Mouse (Mus musculus) forebrain, embryonic 14.5 days (tissue): ENCODE measurements at regions not wholly inside any gene's neighbourhood (a gene's known extent, or its start where the extent isn't known, plus 50 kb on each side); places are given as distances from the start of the nearest gene placed in this dataset.

Experiments used
- ATAC-seq: fragments of 200-750 bp; cut with Nextera tagmentation; 2 replicates; pipeline ENCODE4 v1.8.0; 2017; ENCODE audit warnings: mild to moderate bottlenecking, moderate library complexity
- DNase-seq: peaks from one replicate; pipeline ENCODE4 v3.0.0-alpha.2; 2015; ENCODE audit warnings: low spot score
- H3K27ac ChIP-seq: fragments of 300-500 bp; sonication (generic); 2 replicates; pipeline ENCODE4 v1.5.1; 2014; ENCODE audit warnings: low read depth, mild to moderate bottlenecking, control low read depth, low read length, moderate library complexity
- H3K27me3 ChIP-seq: fragments of 300-500 bp; sonication (generic); replicated peaks from 2 replicates; pipeline ENCODE4 v1.6.1; 2014; ENCODE audit warnings: low read length, control low read depth, mixed read lengths; ENCODE audit not compliant: control insufficient read depth, insufficient read depth
- H3K36me3 ChIP-seq: fragments of 300-500 bp; sonication (generic); 2 replicates; pipeline ENCODE4 v1.6.1; 2014; ENCODE audit warnings: low read length, control low read depth; ENCODE audit not compliant: control insufficient read depth, insufficient read depth
- H3K4me1 ChIP-seq: fragments of 300-500 bp; sonication (generic); 2 replicates; pipeline ENCODE4 v1.6.1; 2014; ENCODE audit warnings: antibody characterized with exemption, low read length, control low read depth; ENCODE audit not compliant: control insufficient read depth, insufficient read depth
- H3K4me2 ChIP-seq: fragments of 300-500 bp; sonication (generic); 2 replicates; pipeline ENCODE4 v1.6.1; 2014; ENCODE audit warnings: mild to moderate bottlenecking, control low read depth, low read length
- H3K4me3 ChIP-seq: fragments of 300-500 bp; sonication (generic); 2 replicates; pipeline ENCODE4 v1.5.1; 2014; ENCODE audit warnings: low read depth, low read length, control low read depth
- H3K9ac ChIP-seq: fragments of 300-500 bp; sonication (generic); 2 replicates; pipeline ENCODE4 v1.6.1; 2014; ENCODE audit warnings: mild to moderate bottlenecking, low read length, control low read depth, moderate library complexity
- H3K9me3 ChIP-seq: fragments of 300-500 bp; sonication (generic); replicated peaks from 2 replicates; pipeline ENCODE4 v1.6.1; 2016; ENCODE audit warnings: low read length, control low read depth, mixed read lengths; ENCODE audit not compliant: control insufficient read depth
- WGBS: fragments of 180-500 bp; shearing (Covaris S2); extraction: QIAGEN DNeasy Blood & Tissue Kit; methylation state at CpG from one replicate; pipeline ENCODE4 v1.1.7; 2014; 5-methylcytosine and 5-hydroxymethylcytosine counted together

GRCm38 (mm10) chr4:12277949-12278348 is 106.1 kb upstream of the Fam92a start:
- DNase-seq: no peak
- H3K27me3 ChIP-seq: no peaks in the 10 kb centered on the region
- no peak overlapping the region for H3K4me2 ChIP-seq
- 80% methylated on average over 3 of the region's 3 CpGs for WGBS
- H3K4me3 ChIP-seq: no peak overlapping the region
- no peaks in the 10 kb centered on the region for H3K4me1 ChIP-seq
- H3K9me3 ChIP-seq: no peaks in the 10 kb centered on the region
- no peak overlapping the region for H3K9ac ChIP-seq
- no peak for ATAC-seq
- no peaks in the 10 kb centered on the region for H3K36me3 ChIP-seq
- no peak overlapping the region for H3K27ac ChIP-seq

- ATAC-seq (0 out of 2 replicates have a peak, but pooled peaks have one; percentile 7), DNase-seq (no peak)
- Histone ChIP-seq H3K27ac (no peak overlapping the region), H3K4me3 (no peak overlapping the region), H3K4me1 (no peaks in the 10 kb centered on the region), H3K9ac (no peak overlapping the region), H3K9me3 (no peaks in the 10 kb centered on the region), H3K27me3 (no peaks in the 10 kb centered on the region), H3K36me3 (no peaks in the 10 kb centered on the region), H3K4me2 (no peak overlapping the region)
- WGBS: 74% methylated on average over 6 of the region's 6 CpGs
These were observed 101.6 kb upstream of the Fam92a start for GRCm38 (mm10) chr4:12273369-12273768.

DNA sequence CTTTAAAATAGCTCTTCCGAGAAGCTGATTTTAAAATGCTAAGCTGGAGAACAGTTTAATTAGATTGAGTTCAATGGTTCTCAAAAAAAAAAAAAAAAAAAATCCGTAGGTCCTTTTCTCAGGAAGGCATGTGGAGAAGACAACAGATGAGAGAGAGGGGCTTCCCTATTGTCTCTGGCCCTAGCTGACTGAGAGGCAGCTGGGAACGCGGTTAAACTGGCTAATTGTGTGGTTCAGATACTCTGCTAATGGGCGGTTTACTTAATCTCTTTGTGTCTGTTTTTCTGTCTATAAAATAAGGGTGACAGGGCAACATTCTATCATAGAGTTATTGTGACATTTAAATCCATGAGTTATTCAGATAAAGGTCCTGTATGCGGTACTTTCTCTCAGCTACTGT is 101.1 kb upstream of the Fam92a start:
- Histone ChIP-seq H3K9ac (no peak overlapping the region), H3K36me3 (no peaks in the 10 kb centered on the region), H3K27ac (no peak overlapping the region), H3K4me3 (no peak overlapping the region), H3K27me3 (no peaks in the 10 kb centered on the region), H3K4me2 (no peak overlapping the region), H3K9me3 (no peaks in the 10 kb centered on the region), H3K4me1 (no peaks in the 10 kb centered on the region)
- 17% methylated on average over 6 of the region's 6 CpGs for WGBS
- DNase-seq (peak; percentile 42), ATAC-seq (peak; percentile 72)

- ATAC-seq (peak; percentile 26; the same call in 1 of the 2 replicates), DNase-seq (no peak)
- Histone ChIP-seq H3K4me1 (no peaks in the 10 kb centered on the region), H3K27me3 (no peaks in the 10 kb centered on the region), H3K4me2 (no peak overlapping the region), H3K27ac (no peak overlapping the region), H3K36me3 (no peaks in the 10 kb centered on the region), H3K4me3 (no peak overlapping the region), H3K9ac (no peak overlapping the region), H3K9me3 (no peaks in the 10 kb centered on the region)
- WGBS: 64% methylated on average over 6 of the region's 6 CpGs
These were observed 100.6 kb upstream of the Fam92a start for GRCm38 (mm10) chr4:12272378-12272777.

GRCm38 (mm10) chr4:12263746-12264145 is 91.9 kb upstream of the Fam92a start:
- DNase-seq: no peak
- Histone ChIP-seq H3K36me3 (no peaks in the 10 kb centered on the region), H3K9ac (no peak overlapping the region), H3K9me3 (no peaks in the 10 kb centered on the region), H3K4me1 (0 out of 2 replicates have a peak, but pooled peaks cover 3% of the 10 kb centered on the region), H3K4me2 (no peak overlapping the region), H3K4me3 (no peak overlapping the region), H3K27me3 (no peaks in the 10 kb centered on the region), H3K27ac (no peak overlapping the region)
- ATAC-seq: peak; percentile 52

GRCm38 (mm10) chr4:12263197-12263596 is 91.4 kb upstream of the Fam92a start:
- no peak overlapping the region for H3K27ac ChIP-seq
- no peak overlapping the region for H3K9ac ChIP-seq
- no peaks in the 10 kb centered on the region for H3K9me3 ChIP-seq
- no peak overlapping the region; the same call in 1 of the 2 replicates for H3K4me3 ChIP-seq
- 0 out of 2 replicates have a peak, but pooled peaks cover 3% of the 10 kb centered on the region for H3K4me1 ChIP-seq
- DNase-seq (peak; percentile 84), ATAC-seq (peak; percentile 95)
- WGBS: 21% methylated on average over 10 of the region's 10 CpGs
- H3K4me2 ChIP-seq: 0 out of 2 replicates have a peak overlapping the region, but pooled peaks have one; percentile 3
- H3K36me3 ChIP-seq: no peaks in the 10 kb centered on the region
- no peaks in the 10 kb centered on the region for H3K27me3 ChIP-seq

GRCm38 (mm10) chr4:12247994-12248393 is 76.2 kb upstream of the Fam92a start:
- Histone ChIP-seq H3K4me1 (no peaks in the 10 kb centered on the region), H3K36me3 (no peaks in the 10 kb centered on the region), H3K27me3 (no peaks in the 10 kb centered on the region), H3K9me3 (no peaks in the 10 kb centered on the region), H3K27ac (no peak overlapping the region), H3K9ac (no peak overlapping the region), H3K4me3 (no peak overlapping the region), H3K4me2 (no peak overlapping the region)
- DNase-seq (no peak), ATAC-seq (no peak)

DNA sequence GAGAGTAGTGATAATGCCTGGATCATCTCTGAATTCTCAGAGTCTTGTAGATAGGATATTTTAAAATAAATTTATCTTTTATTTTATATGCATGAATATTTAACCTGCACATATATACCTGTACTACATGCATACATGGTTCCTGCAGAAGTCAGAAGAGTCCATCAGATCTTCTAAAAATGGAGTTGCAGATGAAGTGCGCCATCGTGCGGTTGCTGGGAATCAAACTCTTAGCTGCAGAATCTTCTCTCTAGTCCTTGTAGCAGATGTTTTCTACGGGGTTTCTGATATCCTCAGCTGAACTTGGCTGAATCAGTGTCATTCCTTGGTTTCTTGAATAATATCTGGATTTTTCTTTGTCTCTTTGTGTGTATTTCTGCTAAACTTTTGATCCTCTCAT is 74.8 kb upstream of the Fam92a start:
- H3K36me3 ChIP-seq: no peaks in the 10 kb centered on the region
- no peaks in the 10 kb centered on the region for H3K4me1 ChIP-seq
- no peak overlapping the region for H3K4me2 ChIP-seq
- H3K27me3 ChIP-seq: no peaks in the 10 kb centered on the region
- no peak overlapping the region for H3K9ac ChIP-seq
- H3K9me3 ChIP-seq: no peaks in the 10 kb centered on the region
- 80% methylated on average over 4 of the region's 4 CpGs for WGBS
- no peak overlapping the region for H3K4me3 ChIP-seq
- no peak overlapping the region for H3K27ac ChIP-seq
- ATAC-seq (no peak), DNase-seq (no peak)

DNA sequence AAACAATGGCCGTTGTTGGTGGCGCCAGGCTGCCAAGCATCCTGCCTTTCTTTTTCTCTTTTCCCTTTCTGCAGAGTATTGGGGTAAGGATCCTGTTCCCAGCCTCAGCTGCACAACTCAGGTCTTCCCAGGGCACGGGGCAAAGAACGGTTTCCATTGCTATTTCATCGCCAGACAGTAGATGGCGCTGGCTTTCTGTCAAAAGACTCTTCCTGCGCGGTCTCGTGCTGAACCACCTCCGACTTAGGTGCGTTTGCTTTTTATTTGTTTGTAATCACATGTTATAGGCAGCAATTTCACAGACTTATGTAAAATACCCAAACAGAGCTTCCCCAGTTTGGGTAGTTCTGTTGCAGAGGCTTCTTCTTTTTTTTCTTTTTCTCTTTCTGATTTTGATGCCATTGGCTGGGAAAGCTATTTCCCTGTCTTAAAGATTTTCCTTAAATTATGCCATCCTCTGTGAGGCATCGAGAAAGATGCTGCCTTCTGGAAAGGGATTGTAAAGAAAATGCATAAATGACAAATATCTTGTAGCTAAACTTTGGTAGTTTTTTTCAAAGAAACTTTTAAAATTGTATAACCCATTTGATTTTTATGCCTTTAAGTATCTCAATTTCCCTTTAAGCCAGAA is 69.2 kb upstream of the Fam92a start:
- no peaks in the 10 kb centered on the region for H3K27me3 ChIP-seq
- peak; percentile 90 for ATAC-seq

More for the DNA sequence above, 69.2 kb upstream of the Fam92a start:
- H3K27ac ChIP-seq: no peak overlapping the region
- H3K4me1 ChIP-seq: no peaks in the 10 kb centered on the region
- H3K9me3 ChIP-seq: no peaks in the 10 kb centered on the region
- no peak overlapping the region for H3K4me3 ChIP-seq
- no peak overlapping the region for H3K9ac ChIP-seq
- no peaks in the 10 kb centered on the region for H3K36me3 ChIP-seq
- peak; percentile 88 for DNase-seq
- 3% methylated on average over 12 of the region's 12 CpGs for WGBS
- peak overlapping the region; percentile 33; the same call in 1 of the 2 replicates for H3K4me2 ChIP-seq
